Comparison of ENCODE assay signal across 9 mouse cellular contexts in genomic region chr14:20891941-20892402, GRCm38 (mm10). TPM values are rescaled to one million over a fixed set of nuclear protein-coding genes. Genes with fewer than 3 reads are reported as not detected.
A peak's percentile ranks its signal among the peaks of the same experiment; 100 is the strongest.
DNase-seq lines count a peak whose midpoint lies in the region; ATAC-seq and TF ChIP-seq lines count a peak whose summit lies in the region.
"Had no signal": no experiment of that assay in that cellular context is flagged by ENCODE, and none has a peak within 500 bp of the region (broad histone marks: within the 10 kb centered on the region; RNA-seq: fewer than 3 reads in every experiment).

No protein-coding gene starts in this region.

- H3K9me3 ChIP-seq in forebrain, embryonic 12.5 days = no peaks in the 10 kb centered on the region
- no peaks in the 10 kb centered on the region for H3K9me3 ChIP-seq in hindbrain, embryonic 11.5 days (ENCODE audit: control insufficient read depth, low read length)
- no peaks in the 10 kb centered on the region for H3K9me3 ChIP-seq in midbrain, postnatal 0 days (ENCODE audit: low read length)
- H3K9me3 ChIP-seq: midbrain, embryonic 12.5 days had no signal

- no peaks in the 10 kb centered on the region for H3K79me2 ChIP-seq in liver, adult 2 months (ENCODE audit: control insufficient read depth, insufficient read depth, low read length)

- no peak for TF ChIP-seq POLR2A in liver, adult 2 months (IDR thresholded peaks at IDR 0.05; ENCODE audit: extremely low read depth, insufficient read depth, low read length)

- no peaks in the 10 kb centered on the region for H3K27me3 ChIP-seq in liver, adult 2 months (ENCODE audit: control insufficient read depth, insufficient read depth, low read length)
- H3K27me3 ChIP-seq in forebrain, embryonic 12.5 days = no peaks in the 10 kb centered on the region
- no peaks in the 10 kb centered on the region for H3K27me3 ChIP-seq in hindbrain, embryonic 11.5 days (ENCODE audit: control insufficient read depth, insufficient read depth, low read length)
- no peaks in the 10 kb centered on the region for H3K27me3 ChIP-seq in midbrain, postnatal 0 days (ENCODE audit: insufficient read depth, low read length)
- H3K27me3 ChIP-seq: midbrain, embryonic 12.5 days had no signal

- DNase-seq in liver, adult 2 months (ENCODE audit: extremely low read depth, low read depth, low spot score) = peak; percentile 35
- DNase-seq in liver = no peak
- peak; percentile 36 for DNase-seq in hindbrain, embryonic 11.5 days (ENCODE audit: low spot score)
- peak; percentile 7 for DNase-seq in left cerebral cortex, postnatal 4 days
- peak; percentile 68 for DNase-seq in midbrain, postnatal 0 days (ENCODE audit: low spot score)
- DNase-seq in spleen, adult 12 weeks (ENCODE audit: low spot score) = no peak
- DNase-seq in adrenal gland, adult (ENCODE audit: inconsistent age in 2 of 2, low spot score in 1 of 2) = no peak

- no peak overlapping the region for H3K4me2 ChIP-seq in forebrain, embryonic 12.5 days
- H3K4me2 ChIP-seq in hindbrain, embryonic 11.5 days (replicated peaks; ENCODE audit: low read depth, low read length) = no peak overlapping the region
- no peak overlapping the region for H3K4me2 ChIP-seq in midbrain, postnatal 0 days (ENCODE audit: low read depth, low read length, poor library complexity, severe bottlenecking)
- H3K4me2 ChIP-seq: midbrain, embryonic 12.5 days had no signal

- H3K4me1 ChIP-seq in liver, adult 2 months (ENCODE audit: control insufficient read depth, insufficient read depth, low read length) = peaks cover 2% of the 10 kb centered on the region; the same call in 1 of the 2 replicates
- peaks cover 6% of the 10 kb centered on the region for H3K4me1 ChIP-seq in forebrain, embryonic 12.5 days
- H3K4me1 ChIP-seq in hindbrain, embryonic 11.5 days (replicated peaks; ENCODE audit: control insufficient read depth, insufficient read depth, low read length) = no peaks in the 10 kb centered on the region
- no peaks in the 10 kb centered on the region for H3K4me1 ChIP-seq in midbrain, postnatal 0 days (ENCODE audit: insufficient read depth, low read length)
- H3K4me1 ChIP-seq: midbrain, embryonic 12.5 days had no signal

- H3K9ac ChIP-seq in liver, adult 2 months (ENCODE audit: low read depth, low read length) = no peak overlapping the region
- H3K9ac ChIP-seq in forebrain, embryonic 12.5 days = no peak overlapping the region
- no peak overlapping the region for H3K9ac ChIP-seq in hindbrain, embryonic 11.5 days (ENCODE audit: low read depth, low read length)
- no peak overlapping the region for H3K9ac ChIP-seq in midbrain, postnatal 0 days (replicated peaks; ENCODE audit: low read length, poor library complexity, severe bottlenecking)
- H3K9ac ChIP-seq: midbrain, embryonic 12.5 days had no signal

- intact Hi-C loops in left cerebral cortex, postnatal 4 days (cut with DNase I) = no loop called here

- no peak for ATAC-seq in forebrain, embryonic 12.5 days (ENCODE audit: low FRiP score)
- ATAC-seq in hindbrain, embryonic 11.5 days (ENCODE audit: low FRiP score) = no peak
- ATAC-seq in midbrain, postnatal 0 days (ENCODE audit: low FRiP score) = no peak

- no peak overlapping the region for H3K27ac ChIP-seq in liver, adult 2 months (replicated peaks; ENCODE audit: insufficient read depth, low read depth, low read length)
- H3K27ac ChIP-seq in forebrain, embryonic 12.5 days = peak overlapping the region; percentile 27; the same call in 1 of the 2 replicates
- H3K27ac ChIP-seq in hindbrain, embryonic 11.5 days (ENCODE audit: low read depth, low read length) = no peak overlapping the region
- H3K27ac ChIP-seq in midbrain, postnatal 0 days (ENCODE audit: low read depth, low read length) = no peak overlapping the region
- H3K27ac ChIP-seq: midbrain, embryonic 12.5 days had no signal

- no peaks in the 10 kb centered on the region for H3K36me3 ChIP-seq in liver, adult 2 months (ENCODE audit: control insufficient read depth, insufficient read depth, low read length)
- no peaks in the 10 kb centered on the region for H3K36me3 ChIP-seq in forebrain, embryonic 12.5 days (replicated peaks)
- H3K36me3 ChIP-seq in hindbrain, embryonic 11.5 days (ENCODE audit: control insufficient read depth, insufficient read depth, low read length) = no peaks in the 10 kb centered on the region
- no peaks in the 10 kb centered on the region for H3K36me3 ChIP-seq in midbrain, postnatal 0 days (ENCODE audit: insufficient read depth, low read length)
- H3K36me3 ChIP-seq: midbrain, embryonic 12.5 days had no signal

- TF ChIP-seq CTCF in liver, adult 2 months (IDR thresholded peaks at IDR 0.05; ENCODE audit: low read depth, low read length) = no peak
- TF ChIP-seq CTCF in midbrain, postnatal 0 days (IDR thresholded peaks at IDR 0.05) = no peak

- 62% methylated on average over 9 of the region's 9 CpGs for WGBS in liver, adult 2 months
- WGBS in forebrain, embryonic 12.5 days = 51% methylated on average over 9 of the region's 9 CpGs
- WGBS in hindbrain, embryonic 11.5 days = 48% methylated on average over 9 of the region's 9 CpGs
- 32% methylated on average over 9 of the region's 9 CpGs for WGBS in midbrain, postnatal 0 days

- no peak overlapping the region for H3K4me3 ChIP-seq in liver, adult 2 months (ENCODE audit: insufficient read depth, low read depth, low read length)
- H3K4me3 ChIP-seq in forebrain, embryonic 12.5 days (replicated peaks) = no peak overlapping the region
- no peak overlapping the region for H3K4me3 ChIP-seq in hindbrain, embryonic 11.5 days (ENCODE audit: low read depth, low read length)
- H3K4me3 ChIP-seq in midbrain, postnatal 0 days (ENCODE audit: low read depth, low read length) = no peak overlapping the region
- H3K4me3 ChIP-seq: midbrain, embryonic 12.5 days had no signal

RNA-seq across cellular contexts. Expression of gene Vcl, which starts 37.2 kb away (rescaled TPM):
- total RNA-seq in liver, adult 2 months (2014; rRNA removed) = 12.1 and 13.6 TPM in 2 replicates
- polyA plus RNA-seq in liver, adult 2 months (2012; rRNA removed) = 7.9 and 9.5 TPM in 2 replicates
- polyA plus RNA-seq in forebrain, embryonic 12.5 days (2016; fragmentation: Nextera tagmentation; extraction: Ambion mirVana) = 20.0 and 21.4 TPM in 2 replicates
- polyA plus RNA-seq in hindbrain, embryonic 11.5 days (2014; fragmentation: Nextera tagmentation; extraction: Ambion mirVana) = 34.6 and 36.2 TPM in 2 replicates
- total RNA-seq in left cerebral cortex, postnatal 4 days (2021) = 10 to 100 TPM; 21.0 to 21.9 TPM
- total RNA-seq in midbrain, postnatal 0 days (2014; rRNA removed) = 21.6 and 25.7 TPM in 2 replicates
- 8.1 and 8.6 TPM in 2 replicates for polyA plus RNA-seq in midbrain, postnatal 0 days (2015; fragmentation: Nextera tagmentation; extraction: Ambion mirVana)

RNA-seq across cellular contexts. Expression of gene Plau, which starts 55.5 kb away (rescaled TPM):
- 1.2 and 2.1 TPM in 2 replicates for total RNA-seq in liver, adult 2 months (2014; rRNA removed)
- polyA plus RNA-seq in liver, adult 2 months (2012; rRNA removed) = 0.19 and 0.57 TPM in 2 replicates
- polyA plus RNA-seq in forebrain, embryonic 12.5 days (2016; fragmentation: Nextera tagmentation; extraction: Ambion mirVana) = 0.10 and 0.15 TPM in 2 replicates
- 0.59 and 0.65 TPM in 2 replicates for polyA plus RNA-seq in hindbrain, embryonic 11.5 days (2014; fragmentation: Nextera tagmentation; extraction: Ambion mirVana)
- 1 to 10 TPM; 2.6 to 3.4 TPM for total RNA-seq in left cerebral cortex, postnatal 4 days (2021)
- total RNA-seq in midbrain, postnatal 0 days (2014; rRNA removed) = 0.93 and 2.1 TPM in 2 replicates
- 0.27 and 0.44 TPM in 2 replicates for polyA plus RNA-seq in midbrain, postnatal 0 days (2015; fragmentation: Nextera tagmentation; extraction: Ambion mirVana)

Comparison
In these comparisons a context has a peak if more than half of its experiments do, and no peak if none do; other contexts are left out.
1. DNase-seq: peak in liver, adult 2 months (single experiment), hindbrain, embryonic 11.5 days (single experiment), left cerebral cortex, postnatal 4 days (single experiment) and midbrain, postnatal 0 days (single experiment); none in liver (single experiment), spleen, adult 12 weeks (single experiment) and adrenal gland, adult (0 of 2).